Mouse (Mus musculus): ENCODE data around the gene Vmn1r50. TPM values are rescaled to one million over a fixed set of nuclear protein-coding genes. Genes with fewer than 3 reads are reported as not detected.
"Not testable (repeated sequence)": the region's sequence is repeated elsewhere in the genome, so short reads cannot be mapped to it uniquely, and the experiment has no call there.

Gene Vmn1r50
- polyA plus RNA-seq (2014; fragmentation: Nextera tagmentation; extraction: Ambion mirVana): not detected in 2 replicates

DNA sequence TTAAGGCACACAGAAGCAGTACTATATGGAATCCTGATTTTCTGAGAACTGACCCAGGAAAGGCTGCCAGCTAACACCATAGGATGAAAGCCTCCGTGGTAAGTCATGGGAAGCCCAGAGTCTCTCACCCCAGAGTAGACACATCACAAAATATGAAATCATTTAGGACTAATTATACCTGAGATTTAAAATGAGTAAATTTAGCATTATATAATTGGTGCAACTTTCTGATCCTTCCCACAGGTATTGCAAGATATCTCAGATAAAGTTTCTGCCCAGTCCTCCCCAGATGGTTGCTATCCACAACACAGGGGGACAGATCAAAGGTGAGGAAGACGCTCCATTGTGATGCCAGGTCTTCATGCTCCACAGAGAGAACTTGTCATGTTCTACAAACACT lies at the start of gene Vmn1r50:
TSS of gene Vmn1r50 (plus strand) at position 301 of the 400 bp plus-strand sequence.
- H3K27ac ChIP-seq (ENCODE audit: low read depth, low read length): no peak within 1 kb of the TSS
- no peak within 1 kb of the TSS for H3K9ac ChIP-seq (ENCODE audit: low read length)
- no peak within 1 kb of the TSS for H3K4me2 ChIP-seq
- peaks cover 3% of the 10 kb centered on the region; the same call in 1 of the 2 replicates for H3K9me3 ChIP-seq (ENCODE audit: control insufficient read depth, low read length)
- no peaks in the 10 kb centered on the region for H3K4me1 ChIP-seq (ENCODE audit: control insufficient read depth, insufficient read depth, low read length)
- WGBS: 59% methylated on average over 2 of the region's 2 CpGs
- H3K36me3 ChIP-seq (ENCODE audit: control insufficient read depth, insufficient read depth, low read length): no peaks in the 10 kb centered on the region
- H3K4me3 ChIP-seq (ENCODE audit: low read depth, low read length): no peak within 1 kb of the TSS
- DNase-seq (ENCODE audit: low spot score, missing footprints) (no peak), ATAC-seq (ENCODE audit: low FRiP score) (no peak)
- H3K27me3 ChIP-seq (ENCODE audit: control insufficient read depth, insufficient read depth, low read length): no peaks in the 10 kb centered on the region

DNA sequence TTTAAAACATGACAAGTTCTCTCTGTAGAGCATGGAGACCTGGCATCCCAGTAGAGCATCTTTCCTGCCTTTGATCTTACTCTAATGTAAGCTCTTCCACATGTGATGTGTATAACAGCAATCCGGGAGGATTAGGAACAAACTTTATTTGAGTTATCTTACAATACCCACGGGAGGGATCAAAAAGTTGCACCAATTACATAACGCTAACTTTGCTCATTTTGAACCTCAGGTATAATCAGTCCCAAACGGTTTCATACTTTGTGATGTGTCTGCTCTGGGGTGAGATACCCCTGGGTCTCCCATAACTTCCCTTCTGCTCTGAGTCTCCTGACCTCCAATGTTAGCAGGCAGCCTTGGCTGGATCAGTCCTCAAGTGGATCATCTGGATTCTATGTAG lies 22.8 kb upstream of the Vmn1r50 start, which contains the start of gene Vmn1r49:
TSS of gene Vmn1r49 (minus strand) at position 101 of the 400 bp plus-strand sequence.
- WGBS: 81% methylated on average over 4 of the region's 4 CpGs
- Histone ChIP-seq H3K27ac (ENCODE audit: low read depth, low read length) (no peak within 1 kb of the TSS), H3K4me1 (ENCODE audit: control insufficient read depth, insufficient read depth, low read length) (no peaks in the 10 kb centered on the region), H3K36me3 (ENCODE audit: control insufficient read depth, insufficient read depth, low read length) (no peaks in the 10 kb centered on the region), H3K9ac (ENCODE audit: low read length) (no peak within 1 kb of the TSS), H3K9me3 (ENCODE audit: control insufficient read depth, low read length) (no peaks in the 10 kb centered on the region; the same call in 1 of the 2 replicates), H3K27me3 (ENCODE audit: control insufficient read depth, insufficient read depth, low read length) (no peaks in the 10 kb centered on the region), H3K4me3 (ENCODE audit: low read depth, low read length) (no peak within 1 kb of the TSS), H3K4me2 (no peak within 1 kb of the TSS)
- no peak for DNase-seq (ENCODE audit: low spot score, missing footprints)
- no peak for ATAC-seq (ENCODE audit: low FRiP score)

DNA sequence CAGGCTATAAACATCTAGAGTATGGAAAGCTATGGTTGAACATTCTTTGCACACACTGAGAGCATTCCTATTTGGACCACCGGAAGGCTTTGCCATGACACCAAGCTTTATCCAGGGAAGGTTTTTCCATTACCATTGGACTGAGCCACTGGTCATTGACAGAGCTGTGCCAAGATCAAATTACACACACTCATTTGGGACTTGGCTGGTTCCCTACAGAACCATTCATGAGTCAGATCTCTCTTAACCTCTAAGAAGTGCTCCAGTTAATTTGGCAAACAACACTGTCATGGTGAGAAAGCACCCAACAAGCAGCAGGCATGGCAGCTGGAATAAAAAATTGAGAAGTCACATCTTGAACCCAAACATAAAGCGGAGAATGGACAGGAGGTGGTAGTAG lies 664 bp upstream of the Vmn1r50 start:
- Histone ChIP-seq H3K27me3 (ENCODE audit: control insufficient read depth, insufficient read depth, low read length) (no peaks in the 10 kb centered on the region), H3K9me3 (ENCODE audit: control insufficient read depth, low read length) (peaks cover 3% of the 10 kb centered on the region; the same call in 1 of the 2 replicates), H3K9ac (ENCODE audit: low read length) (no peak overlapping the region), H3K36me3 (ENCODE audit: control insufficient read depth, insufficient read depth, low read length) (no peaks in the 10 kb centered on the region), H3K4me3 (ENCODE audit: low read depth, low read length) (no peak overlapping the region), H3K4me2 (no peak overlapping the region), H3K4me1 (ENCODE audit: control insufficient read depth, insufficient read depth, low read length) (no peaks in the 10 kb centered on the region), H3K27ac (ENCODE audit: low read depth, low read length) (no peak overlapping the region)
- WGBS: 85% methylated on average over 2 of the region's 2 CpGs
- ATAC-seq (ENCODE audit: low FRiP score) (no peak), DNase-seq (ENCODE audit: low spot score, missing footprints) (no peak)

DNA sequence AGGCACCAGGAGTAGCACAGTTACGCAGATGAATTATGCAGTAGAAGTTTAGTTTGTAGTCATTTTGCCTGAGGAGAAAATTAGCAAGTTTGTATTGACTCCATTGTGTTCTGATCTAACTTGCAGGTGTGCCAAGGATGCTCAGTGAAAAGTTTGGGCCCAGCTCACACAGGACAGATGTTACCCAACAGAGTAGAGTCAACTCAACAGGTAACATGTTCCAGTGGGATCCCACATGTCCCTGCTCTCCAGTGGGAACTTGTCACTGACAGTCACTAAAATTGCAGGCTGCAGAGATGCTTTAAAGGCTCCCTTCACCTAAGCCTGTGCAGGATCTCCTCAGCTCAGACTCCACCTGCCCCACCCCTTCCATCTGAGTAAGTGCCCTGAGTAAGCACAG lies 21.1 kb downstream of the Vmn1r50 start, which contains the start of gene Vmn1r51:
TSS of gene Vmn1r51 (plus strand) at position 301 of the 400 bp plus-strand sequence.
- not testable (repeated sequence) for H3K27ac ChIP-seq (ENCODE audit: low read depth, low read length); H3K4me3 ChIP-seq (ENCODE audit: low read depth, low read length); H3K4me2 ChIP-seq; ATAC-seq (ENCODE audit: low FRiP score); DNase-seq (ENCODE audit: low spot score, missing footprints); H3K4me1 ChIP-seq (ENCODE audit: control insufficient read depth, insufficient read depth, low read length); H3K36me3 ChIP-seq (ENCODE audit: control insufficient read depth, insufficient read depth, low read length); H3K9me3 ChIP-seq (ENCODE audit: control insufficient read depth, low read length); H3K27me3 ChIP-seq (ENCODE audit: control insufficient read depth, insufficient read depth, low read length); H3K9ac ChIP-seq (ENCODE audit: low read length)
- 92% methylated on average over 1 of the region's 1 CpGs for WGBS

Other genes with a start within 250 kb of the Vmn1r50 start
- not detected in 2 replicates for gene Vmn1r42, start 225.0 kb upstream of the Vmn1r50 start, polyA plus RNA-seq (2014; fragmentation: Nextera tagmentation; extraction: Ambion mirVana)
- gene Vmn1r43, start 225.0 kb upstream of the Vmn1r50 start, polyA plus RNA-seq (2014; fragmentation: Nextera tagmentation; extraction: Ambion mirVana): not detected in 2 replicates
- not detected in 2 replicates for gene Vmn1r44, start 217.8 kb upstream of the Vmn1r50 start, polyA plus RNA-seq (2014; fragmentation: Nextera tagmentation; extraction: Ambion mirVana)
- not detected in 2 replicates for gene Vmn1r45, start 160.8 kb upstream of the Vmn1r50 start, polyA plus RNA-seq (2014; fragmentation: Nextera tagmentation; extraction: Ambion mirVana)
- not detected in 2 replicates for gene Vmn1r46, start 132.1 kb upstream of the Vmn1r50 start, polyA plus RNA-seq (2014; fragmentation: Nextera tagmentation; extraction: Ambion mirVana)
- not detected in 2 replicates for gene Vmn1r47, start 85.3 kb upstream of the Vmn1r50 start, polyA plus RNA-seq (2014; fragmentation: Nextera tagmentation; extraction: Ambion mirVana)
- gene Vmn1r48, start 64.6 kb upstream of the Vmn1r50 start, polyA plus RNA-seq (2014; fragmentation: Nextera tagmentation; extraction: Ambion mirVana): not detected in 2 replicates
- not detected in 2 replicates for gene Vmn1r49, start 22.9 kb upstream of the Vmn1r50 start, polyA plus RNA-seq (2014; fragmentation: Nextera tagmentation; extraction: Ambion mirVana)
- gene Vmn1r51, start 21.2 kb downstream of the Vmn1r50 start, polyA plus RNA-seq (2014; fragmentation: Nextera tagmentation; extraction: Ambion mirVana): 0.05 TPM in 1 of 2 replicates, not detected in the other
- not detected in 2 replicates for gene Vmn1r52, start 73.4 kb downstream of the Vmn1r50 start, polyA plus RNA-seq (2014; fragmentation: Nextera tagmentation; extraction: Ambion mirVana)
- gene V1ra8, start 101.4 kb downstream of the Vmn1r50 start, polyA plus RNA-seq (2014; fragmentation: Nextera tagmentation; extraction: Ambion mirVana): not detected in 2 replicates
- not detected in 2 replicates for gene Vmn1r53, start 123.0 kb downstream of the Vmn1r50 start, polyA plus RNA-seq (2014; fragmentation: Nextera tagmentation; extraction: Ambion mirVana)
- gene Vmn1r54, start 144.9 kb downstream of the Vmn1r50 start, polyA plus RNA-seq (2014; fragmentation: Nextera tagmentation; extraction: Ambion mirVana): not detected in 2 replicates
- not detected in 2 replicates for gene BC048671, start 199.8 kb downstream of the Vmn1r50 start, polyA plus RNA-seq (2014; fragmentation: Nextera tagmentation; extraction: Ambion mirVana)
- not detected in 2 replicates for gene Chst13, start 223.8 kb downstream of the Vmn1r50 start, polyA plus RNA-seq (2014; fragmentation: Nextera tagmentation; extraction: Ambion mirVana)
- not detected in 2 replicates for gene Uroc1, start 231.9 kb downstream of the Vmn1r50 start, polyA plus RNA-seq (2014; fragmentation: Nextera tagmentation; extraction: Ambion mirVana)